Mouse (Mus musculus) CH12.LX (cell line): Measurements from ENCODE around the gene Rmi2.

Experiments used
- CTCF ChIP-seq, 2 experiments: IDR thresholded peaks in 1 of 2; conservative IDR thresholded peaks in 1 of 2; 2 replicates each; pipeline ENCODE4 v1.5.1; 2011 to 2012; ENCODE audit warnings: low read depth in 2 of 2, low read length in 2 of 2, improper control_type of control experiment in 1 of 2, inconsistent platforms in 1 of 2, mild to moderate bottlenecking in 1 of 2, moderate library complexity in 1 of 2
- GABPA ChIP-seq: IDR thresholded peaks from 2 replicates; pipeline ENCODE4 v1.6.1; 2012; ENCODE audit warnings: low read depth, low read length, improper control_type of control experiment, inconsistent platforms; ENCODE audit not compliant: insufficient replicate concordance
- TCF12 ChIP-seq: IDR thresholded peaks from 2 replicates; pipeline ENCODE4 v1.6.1; 2014; ENCODE audit warnings: low read depth, mild to moderate bottlenecking, inconsistent platforms, low read length, improper control_type of control experiment

DNA sequence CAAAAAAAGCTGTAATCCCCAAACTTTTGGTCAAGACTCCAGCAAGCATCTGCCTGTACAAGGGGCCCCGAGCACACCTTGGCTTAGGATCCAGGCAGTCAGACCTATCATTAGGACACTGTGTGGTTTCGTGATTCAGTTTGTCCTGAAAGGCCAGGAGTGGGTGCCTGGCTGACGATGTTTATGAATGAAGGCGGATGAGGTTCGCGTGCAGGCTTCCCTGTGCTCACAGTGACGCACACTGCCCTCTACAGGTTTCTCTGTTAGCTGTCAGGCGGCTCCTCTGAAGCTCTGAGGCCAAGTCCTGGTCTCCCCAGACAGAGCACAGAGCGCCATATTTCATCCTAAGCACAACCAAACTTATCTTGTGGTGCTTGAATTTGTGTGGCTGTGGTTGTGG lies 48.6 kb upstream of the Rmi2 start:
- peak; percentile 66 to 98; a peak in 3 of 4 replicates for TF ChIP-seq CTCF (conservative IDR thresholded peaks at IDR 0.05 in 1 of 2, IDR thresholded peaks at IDR 0.05 in 1 of 2; ENCODE audit: low read depth in 2 of 2, low read length in 2 of 2)
- TF ChIP-seq GABPA = no peak
- peak; percentile 81 for TF ChIP-seq TCF12
